Mouse (Mus musculus) cerebellum, postnatal 36 days (tissue): ENCODE data around the gene Kdelr3.

Experiments
- DNase-seq, 2 experiments: peaks; one replicate each; pipeline ENCODE4 v3.0.0; 2021 to 2022; ENCODE audit warnings: mixed read lengths in 2 of 2

The Kdelr3 gene

DNA sequence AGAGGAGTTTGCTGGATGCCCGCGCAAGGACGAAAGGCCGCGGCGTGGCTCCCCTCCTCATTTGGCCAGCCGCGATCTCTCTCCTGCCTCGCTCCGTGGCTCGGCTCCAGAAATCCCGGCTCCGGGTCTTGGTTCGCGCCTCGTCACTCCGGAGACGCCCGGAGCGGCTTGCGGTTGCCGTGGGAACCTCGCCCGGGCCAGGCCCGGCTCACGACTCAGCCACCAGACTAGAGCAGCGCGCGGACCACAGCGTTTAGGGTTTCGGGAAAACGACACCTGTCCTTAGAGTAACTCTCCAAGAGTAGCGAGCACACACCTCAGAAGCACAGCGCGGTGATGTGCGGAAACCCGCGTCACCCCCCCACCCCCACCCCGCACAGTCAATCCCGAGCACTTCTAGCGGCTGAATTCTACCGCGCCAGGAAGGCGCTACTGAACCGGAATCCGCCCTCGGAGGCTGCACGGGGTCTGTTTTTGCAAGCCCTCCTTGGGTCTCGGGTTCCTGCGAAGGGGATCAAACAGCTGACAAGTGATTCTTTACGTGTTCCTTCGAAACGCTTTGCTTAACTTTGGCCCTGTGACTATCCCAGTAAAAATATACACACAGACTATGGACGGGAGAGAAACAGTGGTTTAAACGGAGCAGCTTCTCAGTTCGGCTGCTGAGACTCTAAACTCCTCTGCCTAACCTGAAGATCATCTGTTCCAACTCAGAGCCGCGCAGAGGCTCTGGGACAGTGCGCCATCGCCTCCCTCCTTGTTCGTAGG is 4.5 kb upstream of the Kdelr3 start:
- DNase-seq, result peak; percentile 79 to 86

DNA sequence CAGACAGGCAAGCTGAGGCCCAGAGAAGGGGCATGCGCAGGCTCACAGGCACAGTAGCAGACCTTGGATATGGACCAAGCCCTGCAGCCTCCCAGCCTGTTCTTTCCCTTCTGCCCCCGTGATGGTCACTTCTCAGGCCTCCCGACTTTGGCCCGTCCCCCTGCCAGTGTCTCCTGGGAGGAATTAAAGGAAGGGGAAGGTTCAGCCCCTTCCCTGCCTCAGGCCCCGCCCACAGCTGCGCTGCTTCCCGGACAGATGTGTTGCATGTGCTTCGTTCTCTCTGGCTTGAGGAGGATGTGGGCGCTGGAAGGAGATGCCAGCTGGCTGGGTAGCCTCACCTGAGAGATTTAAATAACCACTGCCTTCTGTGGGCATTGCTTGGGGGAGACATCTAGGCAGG is 2.3 kb upstream of the Kdelr3 start:
- no peak for DNase-seq

- DNase-seq, result no peak
Measured at GRCm38 (mm10) chr15:79517710-79518109, 1.5 kb downstream of the Kdelr3 start.

- DNase-seq, result no peak
Measured at GRCm38 (mm10) chr15:79518571-79518970, 2.4 kb downstream of the Kdelr3 start.

- no peak for DNase-seq
Measured at GRCm38 (mm10) chr15:79519400-79520220, 3.4 kb downstream of the Kdelr3 start.

DNA sequence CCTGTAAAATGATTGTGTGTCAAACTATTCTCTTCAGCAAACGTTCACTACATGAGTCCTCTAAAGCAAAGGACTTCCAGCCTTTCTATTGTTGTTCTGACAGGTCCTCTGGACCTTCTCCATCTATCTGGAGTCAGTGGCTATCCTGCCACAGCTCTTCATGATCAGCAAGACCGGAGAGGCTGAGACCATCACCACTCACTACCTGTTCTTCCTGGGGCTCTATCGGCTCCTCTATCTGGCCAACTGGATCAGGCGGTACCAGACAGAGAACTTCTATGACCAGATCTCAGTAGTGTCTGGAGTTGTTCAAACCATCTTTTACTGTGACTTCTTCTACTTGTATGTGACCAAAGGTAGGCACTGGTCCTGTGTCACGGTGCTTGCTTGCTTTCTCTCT is 9.4 kb downstream of the Kdelr3 start:
- no peak for DNase-seq

DNA sequence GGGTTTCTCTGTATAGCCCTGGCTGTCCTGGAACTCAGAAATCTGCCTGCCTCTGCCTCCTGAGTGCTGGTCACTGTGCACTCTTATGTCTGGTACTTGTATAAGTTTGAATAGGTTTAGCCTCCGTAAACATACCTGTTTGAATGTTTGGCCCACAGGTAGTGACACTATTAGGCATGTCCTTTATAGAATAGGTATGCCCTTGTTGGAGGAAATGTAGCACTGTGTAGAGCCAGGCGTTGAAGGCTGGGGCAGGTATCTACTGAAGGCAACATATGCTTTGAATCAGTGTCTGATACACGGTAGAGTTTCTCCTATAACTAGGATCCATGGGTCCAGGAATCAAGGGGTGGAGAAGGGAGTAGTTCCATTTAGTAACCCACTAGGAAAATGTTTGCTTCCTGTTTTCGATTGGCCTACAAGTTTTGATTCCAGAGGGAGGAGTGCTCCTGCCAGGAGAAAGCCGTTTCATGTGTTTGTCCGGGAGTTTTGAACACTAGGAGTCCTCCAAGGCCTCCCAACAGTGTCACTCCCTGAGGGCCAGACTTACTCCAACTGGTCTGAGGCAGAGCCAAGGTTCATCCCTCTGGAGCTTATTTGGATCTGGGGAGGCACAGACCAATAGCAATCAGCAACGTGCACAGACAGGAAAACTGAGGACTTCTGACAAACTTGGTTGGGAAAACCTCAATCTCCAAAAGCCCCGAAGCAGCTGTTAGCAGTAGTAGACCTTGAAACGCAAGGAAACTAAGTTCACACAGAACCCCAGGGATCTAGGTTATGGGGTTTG is 10.0 kb downstream of the Kdelr3 start:
- DNase-seq, result no peak

- peak; percentile 66 for DNase-seq
Measured at GRCm38 (mm10) chr15:79527192-79527591, 11.0 kb downstream of the Kdelr3 start.

DNA sequence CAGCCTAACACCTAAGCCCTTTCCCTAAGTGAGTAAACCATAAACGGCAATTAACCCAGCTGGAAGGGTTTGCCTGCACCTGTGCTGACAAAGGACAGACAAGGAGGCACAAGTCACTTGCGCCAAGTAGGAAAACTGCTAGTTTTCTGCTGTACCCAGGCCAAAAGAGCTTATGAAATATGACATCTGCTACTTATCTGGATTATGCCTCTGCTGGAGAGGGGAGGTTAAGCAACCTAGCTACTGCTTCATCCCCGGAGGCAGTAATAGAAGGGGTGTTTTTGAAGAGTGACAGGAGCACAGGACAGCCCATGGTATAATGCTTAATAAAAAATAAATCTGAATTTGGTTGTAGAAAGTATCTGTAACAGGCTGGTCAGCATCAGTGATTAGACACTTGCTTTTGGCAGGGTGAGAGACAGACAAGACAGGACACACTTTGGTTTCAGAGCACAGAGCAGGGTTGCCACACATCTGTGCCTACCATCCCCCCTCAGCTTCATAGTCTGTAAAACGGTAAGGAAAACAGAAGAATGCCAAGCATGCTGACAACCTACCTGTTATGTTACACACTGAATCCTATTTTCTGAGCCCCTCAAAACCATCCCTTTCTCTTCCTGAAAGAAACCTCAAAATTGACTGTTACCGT is 11.9 kb downstream of the Kdelr3 start:
- no peak for DNase-seq

GRCm38 (mm10) chr15:79529935-79530334 is 13.7 kb downstream of the Kdelr3 start:
- DNase-seq, result no peak

DNA sequence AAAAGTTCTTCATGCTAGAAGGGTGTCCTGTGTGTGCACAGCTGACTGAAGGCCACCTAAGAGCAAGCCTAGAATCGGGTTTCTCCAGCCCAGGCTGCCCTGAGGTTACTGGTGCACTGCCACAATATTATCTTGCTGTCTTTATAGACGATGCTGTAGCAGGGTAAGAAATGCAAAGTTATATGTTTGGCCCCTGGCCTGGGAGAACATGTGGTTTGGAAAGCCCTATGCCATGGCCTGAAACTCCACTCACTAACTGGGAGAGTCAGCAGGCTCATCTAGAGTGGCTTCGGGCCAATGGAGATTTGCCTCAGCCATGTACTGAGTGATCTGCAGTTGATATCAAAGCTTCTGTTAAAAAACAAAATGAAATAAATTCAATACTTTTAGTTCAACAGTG is 17.6 kb downstream of the Kdelr3 start:
- no peak for DNase-seq

DNA sequence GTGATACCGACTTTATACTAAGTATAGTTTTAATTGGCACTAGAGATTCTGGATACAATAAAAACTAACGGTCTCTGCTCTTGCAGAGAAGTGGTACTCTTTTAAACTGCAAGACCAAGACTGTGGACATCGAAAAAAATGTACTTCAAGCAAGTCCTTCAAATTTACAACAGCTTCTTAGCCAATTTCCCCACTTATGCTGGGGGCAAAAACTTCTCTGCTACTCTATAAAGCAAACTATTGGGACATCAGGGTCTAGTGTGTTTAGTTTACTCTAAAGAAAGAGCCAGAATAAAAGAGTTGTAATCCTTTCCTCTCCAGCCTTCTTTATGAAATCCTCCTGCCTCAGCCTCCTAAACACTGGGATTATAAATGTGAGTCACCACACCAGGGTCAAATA is 27.8 kb downstream of the Kdelr3 start:
- DNase-seq, result no peak

DNA sequence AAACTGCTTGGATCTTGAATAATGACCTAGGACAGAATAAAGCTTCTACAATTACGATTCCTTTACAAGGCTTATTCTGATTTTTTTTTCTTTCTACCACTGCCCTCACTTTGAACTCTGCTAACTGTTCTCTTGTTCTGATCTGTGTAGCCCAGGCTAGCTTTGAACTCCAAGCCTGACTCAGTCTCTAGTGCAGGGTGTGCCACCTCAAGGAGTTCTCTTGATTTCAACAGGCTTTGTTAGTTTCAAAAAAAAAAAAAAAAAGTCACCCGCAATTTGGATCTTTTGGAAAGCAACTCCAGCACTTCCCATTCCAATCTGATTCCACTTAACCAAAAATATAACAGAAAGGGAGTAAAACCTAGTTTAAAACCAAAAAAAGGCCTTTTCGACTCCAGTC is 29.3 kb downstream of the Kdelr3 start:
- no peak for DNase-seq

DNA sequence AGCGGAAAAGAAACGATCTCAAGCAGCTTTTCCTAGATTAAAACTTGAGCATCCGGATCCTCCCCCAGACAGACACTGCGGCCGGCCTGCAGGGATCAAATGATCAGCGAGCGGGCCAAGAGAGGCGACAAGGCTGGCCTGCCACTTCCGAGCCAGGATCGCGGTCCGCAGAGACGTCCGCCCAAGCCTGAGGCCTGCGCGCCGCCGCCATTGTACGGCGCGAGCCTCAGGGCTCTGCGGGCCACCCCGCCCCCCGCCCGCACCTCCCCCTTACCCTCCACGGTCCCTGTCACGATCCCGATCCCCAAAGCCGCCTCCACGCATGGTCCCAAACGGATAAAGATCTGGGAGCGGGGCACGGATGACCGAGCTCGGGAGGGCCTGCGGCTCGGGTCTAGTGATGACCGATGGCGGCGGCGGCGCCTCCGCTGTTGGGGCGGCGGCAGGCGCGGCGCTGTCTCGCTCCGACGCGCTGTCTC is 29.7 kb downstream of the Kdelr3 start:
- DNase-seq, result peak in 1 of 2 experiments; percentile 65

- DNase-seq, result peak; percentile 97 to 99
Measured at GRCm38 (mm10) chr15:79546410-79547288, 30.4 kb downstream of the Kdelr3 start, which contains the start of gene Ddx17. Ddx17 (minus strand) TSS chr15:79546741.

DNA sequence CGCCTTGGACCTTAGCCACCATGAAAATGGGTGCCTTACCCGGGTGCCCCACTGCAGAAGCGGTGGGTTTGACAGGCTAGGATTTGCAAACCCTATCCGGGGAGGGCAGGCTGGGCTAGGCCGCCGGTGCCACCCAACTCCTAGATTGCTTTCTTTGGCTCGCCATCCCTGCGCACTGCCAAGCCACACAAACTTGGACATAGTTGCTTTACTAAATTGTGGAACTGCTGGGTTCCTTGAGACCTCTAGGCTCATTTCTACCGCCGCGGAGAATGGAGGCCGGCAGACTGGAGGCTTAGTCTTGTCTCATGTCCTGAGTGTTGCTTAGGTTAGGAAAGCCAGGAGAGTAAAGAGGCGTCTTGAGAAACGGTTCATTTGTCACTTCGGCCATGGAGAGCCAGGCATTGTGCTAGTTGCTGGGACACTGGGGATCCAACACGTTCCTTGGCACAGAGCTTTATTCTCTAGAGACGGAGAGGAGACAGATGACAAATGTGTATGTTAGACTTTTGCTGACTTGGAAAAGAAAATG is 31.1 kb downstream of the Kdelr3 start:
- DNase-seq, result no peak

GRCm38 (mm10) chr15:79548226-79548625 is 32.0 kb downstream of the Kdelr3 start:
- no peak for DNase-seq

- DNase-seq, result no peak
Measured at GRCm38 (mm10) chr15:79552566-79552965, 36.4 kb downstream of the Kdelr3 start.

- no peak for DNase-seq
Measured at GRCm38 (mm10) chr15:79559649-79560048, 43.4 kb downstream of the Kdelr3 start.

DNA sequence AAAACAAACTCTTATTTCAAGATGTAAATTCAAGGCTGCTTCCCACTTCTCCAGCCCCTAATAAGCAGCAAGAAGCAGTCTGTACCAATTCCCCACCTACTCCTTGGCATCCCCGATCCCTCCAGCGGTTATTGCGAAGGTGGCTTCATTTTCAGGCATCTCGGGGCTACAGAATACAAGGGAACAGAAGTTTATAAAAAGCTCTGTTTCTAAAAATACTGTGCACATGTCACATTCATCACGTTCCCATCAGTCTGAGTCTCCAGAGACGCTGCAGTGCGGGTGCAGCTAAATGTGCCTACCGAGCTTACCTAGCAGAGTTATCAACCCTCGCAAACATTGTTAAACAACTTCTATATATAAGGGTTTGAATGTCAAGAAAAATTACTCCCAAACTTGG is 46.2 kb downstream of the Kdelr3 start:
- DNase-seq, result no peak

DNA sequence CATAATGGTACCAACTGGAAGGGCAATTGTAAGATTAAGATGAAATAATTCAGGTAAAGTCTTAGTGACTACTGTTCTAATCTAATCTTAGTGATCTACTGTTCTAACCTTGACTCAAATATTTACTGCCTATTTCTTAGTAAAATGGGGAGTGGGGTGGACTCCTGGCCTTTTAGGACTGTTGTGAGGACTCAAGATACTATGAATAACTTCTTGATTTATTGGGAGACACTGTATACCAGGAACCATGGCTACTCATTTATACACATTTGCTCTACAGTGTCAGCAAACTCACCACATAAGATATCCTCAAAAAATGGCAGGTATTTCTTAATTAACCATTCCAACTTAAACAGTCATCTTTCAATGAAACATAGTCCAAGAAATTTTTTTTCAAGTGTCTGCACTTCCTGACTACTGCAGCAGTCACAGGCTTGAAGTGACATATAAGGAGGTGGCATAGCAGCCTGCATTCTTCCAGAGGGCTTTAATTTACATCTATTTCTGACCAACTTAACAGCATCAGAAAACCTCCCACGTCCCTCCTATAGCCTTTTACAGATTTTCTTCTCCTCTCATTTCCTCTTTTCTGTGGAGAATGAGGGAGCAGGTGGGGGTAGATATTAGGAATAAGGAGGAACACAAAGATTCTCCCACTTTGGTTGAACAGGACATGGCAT is 59.5 kb downstream of the Kdelr3 start:
- no peak for DNase-seq
